Mouse (Mus musculus): ENCODE measurements around the gene Fbl. TPM values are rescaled to one million over a fixed set of nuclear protein-coding genes. Genes with fewer than 3 reads are reported as not detected.

Fbl gene
- polyA plus RNA-seq, 1 experiment from 2014 or later, result 72.4 TPM

GRCm38 (mm10) chr7:28161163-28161749 lies 8.3 kb upstream of the Fbl start:
- no peak for ATAC-seq
- Histone ChIP-seq H3K4me3 (ENCODE audit: low read depth, low read length) (no peak overlapping the region), H3K36me3 (ENCODE audit: control insufficient read depth, insufficient read depth, low read length) (no peaks in the 10 kb centered on the region), H3K9ac (ENCODE audit: low read depth, low read length) (no peak overlapping the region), H3K4me1 (ENCODE audit: control insufficient read depth, insufficient read depth, low read length) (no peaks in the 10 kb centered on the region), H3K9me3 (replicated peaks; ENCODE audit: control insufficient read depth, low read length, poor library complexity, severe bottlenecking) (no peaks in the 10 kb centered on the region), H3K4me2 (ENCODE audit: low read length) (no peak overlapping the region), H3K27me3 (ENCODE audit: control insufficient read depth, insufficient read depth, low read depth, low read length) (no peaks in the 10 kb centered on the region), H3K27ac (ENCODE audit: low read length) (no peak overlapping the region)
- 60% methylated on average over 9 of the region's 9 CpGs for WGBS

GRCm38 (mm10) chr7:28165406-28165805 lies 4.1 kb upstream of the Fbl start:
- H3K27ac ChIP-seq (ENCODE audit: low read length), result no peak overlapping the region
- no peak overlapping the region for H3K9ac ChIP-seq (ENCODE audit: low read depth, low read length)
- H3K36me3 ChIP-seq (ENCODE audit: control insufficient read depth, insufficient read depth, low read length), result no peaks in the 10 kb centered on the region
- H3K27me3 ChIP-seq (ENCODE audit: control insufficient read depth, insufficient read depth, low read depth, low read length), result no peaks in the 10 kb centered on the region
- H3K4me3 ChIP-seq (ENCODE audit: low read depth, low read length), result no peak overlapping the region
- peaks cover 12% of the 10 kb centered on the region for H3K4me1 ChIP-seq (ENCODE audit: control insufficient read depth, insufficient read depth, low read length)
- no peak overlapping the region for H3K4me2 ChIP-seq (ENCODE audit: low read length)
- no peaks in the 10 kb centered on the region for H3K9me3 ChIP-seq (replicated peaks; ENCODE audit: control insufficient read depth, low read length, poor library complexity, severe bottlenecking)
- ATAC-seq, result no peak
- WGBS, result 88% methylated on average over 6 of the region's 6 CpGs

GRCm38 (mm10) chr7:28168320-28169115 lies 992 bp upstream of the Fbl start:
- Histone ChIP-seq H3K9me3 (replicated peaks; ENCODE audit: control insufficient read depth, low read length, poor library complexity, severe bottlenecking) (no peaks in the 10 kb centered on the region), H3K4me3 (ENCODE audit: low read depth, low read length) (peak overlapping the region; percentile 93), H3K27ac (ENCODE audit: low read length) (peak overlapping the region; percentile 54; the same call in 1 of the 2 replicates), H3K27me3 (ENCODE audit: control insufficient read depth, insufficient read depth, low read depth, low read length) (no peaks in the 10 kb centered on the region), H3K4me1 (ENCODE audit: control insufficient read depth, insufficient read depth, low read length) (peaks cover 26% of the 10 kb centered on the region), H3K4me2 (ENCODE audit: low read length) (peak overlapping the region; percentile 73), H3K9ac (ENCODE audit: low read depth, low read length) (peak overlapping the region; percentile 48), H3K36me3 (ENCODE audit: control insufficient read depth, insufficient read depth, low read length) (no peaks in the 10 kb centered on the region)
- WGBS, result 10% methylated on average over 9 of the region's 9 CpGs
- peak; percentile 43 for ATAC-seq

GRCm38 (mm10) chr7:28175358-28175757 lies 5.8 kb downstream of the Fbl start:
- peaks cover 15% of the 10 kb centered on the region for H3K36me3 ChIP-seq (ENCODE audit: control insufficient read depth, insufficient read depth, low read length)
- no peak for ATAC-seq
- peaks cover 15% of the 10 kb centered on the region for H3K4me1 ChIP-seq (ENCODE audit: control insufficient read depth, insufficient read depth, low read length)
- no peak overlapping the region for H3K9ac ChIP-seq (ENCODE audit: low read depth, low read length)
- H3K27me3 ChIP-seq (ENCODE audit: control insufficient read depth, insufficient read depth, low read depth, low read length), result no peaks in the 10 kb centered on the region
- WGBS, result 95% methylated on average over 4 of the region's 4 CpGs
- H3K4me2 ChIP-seq (ENCODE audit: low read length), result no peak overlapping the region
- no peak overlapping the region for H3K27ac ChIP-seq (ENCODE audit: low read length)
- no peak overlapping the region for H3K4me3 ChIP-seq (ENCODE audit: low read depth, low read length)
- no peaks in the 10 kb centered on the region for H3K9me3 ChIP-seq (replicated peaks; ENCODE audit: control insufficient read depth, low read length, poor library complexity, severe bottlenecking)

- H3K4me1 ChIP-seq (ENCODE audit: control insufficient read depth, insufficient read depth, low read length), result peaks cover 11% of the 10 kb centered on the region
- no peaks in the 10 kb centered on the region for H3K27me3 ChIP-seq (ENCODE audit: control insufficient read depth, insufficient read depth, low read depth, low read length)
- peak within 1 kb of the TSS; percentile 94 for H3K4me3 ChIP-seq (ENCODE audit: low read depth, low read length)
- peaks cover 41% of the 10 kb centered on the region for H3K36me3 ChIP-seq (ENCODE audit: control insufficient read depth, insufficient read depth, low read length)
- peak within 1 kb of the TSS; percentile 97 for H3K27ac ChIP-seq (ENCODE audit: low read length)
- under 1% methylated on average over 25 of the region's 25 CpGs for whole genome bisulfite sequencing
- ATAC-seq, result peak; percentile 92
- H3K9me3 ChIP-seq (replicated peaks; ENCODE audit: control insufficient read depth, low read length, poor library complexity, severe bottlenecking), result no peaks in the 10 kb centered on the region
- H3K4me2 ChIP-seq (ENCODE audit: low read length), result peak within 1 kb of the TSS; percentile 73
- peak within 1 kb of the TSS; percentile 93 for H3K9ac ChIP-seq (ENCODE audit: low read depth, low read length)
These were observed 9.7 kb downstream of the Fbl start, which contains the start of gene Dyrk1b for GRCm38 (mm10) chr7:28179228-28179627. Dyrk1b (plus strand) TSS chr7:28179469.

- peak overlapping the region; percentile 93 for H3K9ac ChIP-seq (ENCODE audit: low read depth, low read length)
- H3K4me1 ChIP-seq (ENCODE audit: control insufficient read depth, insufficient read depth, low read length), result peaks cover 11% of the 10 kb centered on the region
- peak overlapping the region; percentile 97 for H3K27ac ChIP-seq (ENCODE audit: low read length)
- H3K4me2 ChIP-seq (ENCODE audit: low read length), result peak overlapping the region; percentile 73
- no peaks in the 10 kb centered on the region for H3K27me3 ChIP-seq (ENCODE audit: control insufficient read depth, insufficient read depth, low read depth, low read length)
- peaks cover 47% of the 10 kb centered on the region for H3K36me3 ChIP-seq (ENCODE audit: control insufficient read depth, insufficient read depth, low read length)
- WGBS, result under 1% methylated on average over 48 of the region's 56 CpGs
- no peaks in the 10 kb centered on the region for H3K9me3 ChIP-seq (replicated peaks; ENCODE audit: control insufficient read depth, low read length, poor library complexity, severe bottlenecking)
- peak overlapping the region; percentile 94 for H3K4me3 ChIP-seq (ENCODE audit: low read depth, low read length)
- peak; percentile 96 for ATAC-seq
These were observed 10.3 kb downstream of the Fbl start for GRCm38 (mm10) chr7:28179741-28180377.

GRCm38 (mm10) chr7:28180890-28181289 lies 11.4 kb downstream of the Fbl start:
- peaks cover 11% of the 10 kb centered on the region for H3K4me1 ChIP-seq (ENCODE audit: control insufficient read depth, insufficient read depth, low read length)
- H3K4me2 ChIP-seq (ENCODE audit: low read length), result peak overlapping the region; percentile 73
- no peaks in the 10 kb centered on the region for H3K27me3 ChIP-seq (ENCODE audit: control insufficient read depth, insufficient read depth, low read depth, low read length)
- H3K4me3 ChIP-seq (ENCODE audit: low read depth, low read length), result peak overlapping the region; percentile 94
- H3K9ac ChIP-seq (ENCODE audit: low read depth, low read length), result peak overlapping the region; percentile 93
- no peak overlapping the region; the same call in 1 of the 2 replicates for H3K27ac ChIP-seq (ENCODE audit: low read length)
- WGBS, result 67% methylated on average over 5 of the region's 5 CpGs
- no peak for ATAC-seq
- H3K9me3 ChIP-seq (replicated peaks; ENCODE audit: control insufficient read depth, low read length, poor library complexity, severe bottlenecking), result no peaks in the 10 kb centered on the region
- peaks cover 49% of the 10 kb centered on the region for H3K36me3 ChIP-seq (ENCODE audit: control insufficient read depth, insufficient read depth, low read length)

- H3K4me1 ChIP-seq (ENCODE audit: control insufficient read depth, insufficient read depth, low read length), result peaks cover 11% of the 10 kb centered on the region
- peak overlapping the region; percentile 73; the same call in 1 of the 2 replicates for H3K4me2 ChIP-seq (ENCODE audit: low read length)
- H3K27me3 ChIP-seq (ENCODE audit: control insufficient read depth, insufficient read depth, low read depth, low read length), result no peaks in the 10 kb centered on the region
- no peak overlapping the region for H3K4me3 ChIP-seq (ENCODE audit: low read depth, low read length)
- peaks cover 48% of the 10 kb centered on the region for H3K36me3 ChIP-seq (ENCODE audit: control insufficient read depth, insufficient read depth, low read length)
- H3K27ac ChIP-seq (ENCODE audit: low read length), result no peak overlapping the region
- WGBS, result 97% methylated on average over 12 of the region's 12 CpGs
- no peak overlapping the region for H3K9ac ChIP-seq (ENCODE audit: low read depth, low read length)
- H3K9me3 ChIP-seq (replicated peaks; ENCODE audit: control insufficient read depth, low read length, poor library complexity, severe bottlenecking), result no peaks in the 10 kb centered on the region
- no peak for ATAC-seq
These were observed 11.9 kb downstream of the Fbl start for GRCm38 (mm10) chr7:28181376-28181775.

GRCm38 (mm10) chr7:28182320-28182719 lies 12.8 kb downstream of the Fbl start:
- Histone ChIP-seq H3K9ac (ENCODE audit: low read depth, low read length) (no peak overlapping the region), H3K4me1 (ENCODE audit: control insufficient read depth, insufficient read depth, low read length) (peaks cover 11% of the 10 kb centered on the region), H3K4me3 (ENCODE audit: low read depth, low read length) (no peak overlapping the region), H3K27me3 (ENCODE audit: control insufficient read depth, insufficient read depth, low read depth, low read length) (no peaks in the 10 kb centered on the region), H3K9me3 (replicated peaks; ENCODE audit: control insufficient read depth, low read length, poor library complexity, severe bottlenecking) (no peaks in the 10 kb centered on the region), H3K36me3 (ENCODE audit: control insufficient read depth, insufficient read depth, low read length) (peaks cover 53% of the 10 kb centered on the region), H3K4me2 (ENCODE audit: low read length) (no peak overlapping the region), H3K27ac (ENCODE audit: low read length) (no peak overlapping the region)
- WGBS, result 97% methylated on average over 22 of the region's 22 CpGs
- ATAC-seq, result no peak
